Mouse (Mus musculus): ENCODE measurements around the gene H2-Ob.

DNA sequence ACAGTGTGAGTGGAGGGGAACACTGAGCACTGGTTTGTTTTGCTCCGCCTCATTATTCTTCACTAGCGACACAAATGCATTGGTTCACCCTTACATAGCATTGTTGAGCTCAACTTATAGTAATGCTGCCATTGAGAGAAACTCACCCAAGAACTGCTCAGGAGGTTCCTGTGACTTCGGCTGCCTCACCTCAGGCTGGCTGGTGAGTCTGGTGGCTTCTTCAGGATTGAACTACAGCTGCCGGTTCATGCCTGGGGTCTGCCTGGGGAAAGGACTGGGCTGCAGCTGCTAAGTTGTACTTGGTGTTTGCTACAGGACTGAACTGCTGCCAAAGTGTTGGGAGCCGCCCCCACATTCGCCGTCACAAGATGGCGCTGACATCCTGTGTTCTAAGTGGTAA lies 13.3 kb upstream of the H2-Ob start:
- TF ChIP-seq CTCF (IDR thresholded peaks at IDR 0.05; ENCODE audit: low read depth) (no peak), EP300 (IDR thresholded peaks at IDR 0.05; ENCODE audit: low read depth) (no peak)

Data from liver, embryonic 14.5 days (tissue).